Mouse (Mus musculus) cerebellum, adult 18-20 months (tissue): ENCODE results near the gene Zbtb5.
"Not testable (repeated sequence)": the region's sequence is repeated elsewhere in the genome, so short reads cannot be mapped to it uniquely, and the experiment has no call there.

Experiments
- DNase-seq, 2 experiments: peaks; one replicate each; pipeline ENCODE4 v3.0.0; 2021

The Zbtb5 gene

DNA sequence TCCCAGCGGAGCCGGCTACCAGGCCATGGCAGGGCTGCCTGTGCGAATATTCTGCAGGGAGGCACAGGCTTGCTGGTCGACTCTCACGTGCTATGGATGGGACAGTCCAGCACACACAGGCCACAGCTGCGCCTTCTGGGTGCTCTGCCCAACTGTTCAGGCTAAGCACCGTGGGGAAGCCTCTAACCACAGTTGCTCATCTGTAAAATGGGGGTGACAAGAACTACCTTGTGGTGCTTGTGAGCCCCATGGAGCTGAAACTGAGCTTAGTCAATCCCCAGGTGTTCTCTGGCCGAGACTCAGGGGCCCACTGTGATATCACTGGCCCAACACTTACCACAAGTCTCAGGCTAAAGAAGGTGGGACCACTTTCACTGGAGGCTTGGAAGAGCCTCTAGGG is 44.8 kb downstream of the Zbtb5 start:
- no peak for DNase-seq

DNA sequence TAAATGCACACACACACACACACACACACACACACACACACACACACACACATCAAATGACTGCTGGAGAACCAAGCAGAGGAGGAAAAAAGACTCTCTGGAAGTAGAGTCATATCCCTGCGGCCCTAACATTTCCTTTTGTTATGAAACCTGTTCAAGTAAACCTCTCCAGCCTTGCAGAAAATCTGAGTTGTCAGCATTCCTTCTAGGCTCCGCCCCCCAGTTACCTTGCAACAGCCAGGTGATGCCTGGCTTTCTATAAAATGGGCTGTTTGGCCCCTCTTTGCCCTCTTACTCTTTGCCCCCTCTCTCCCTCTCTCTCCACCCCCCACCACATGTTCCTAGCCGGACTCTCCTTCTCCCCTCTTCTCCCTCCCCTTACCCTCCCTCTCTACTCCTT is 46.5 kb downstream of the Zbtb5 start:
- no peak for DNase-seq

DNA sequence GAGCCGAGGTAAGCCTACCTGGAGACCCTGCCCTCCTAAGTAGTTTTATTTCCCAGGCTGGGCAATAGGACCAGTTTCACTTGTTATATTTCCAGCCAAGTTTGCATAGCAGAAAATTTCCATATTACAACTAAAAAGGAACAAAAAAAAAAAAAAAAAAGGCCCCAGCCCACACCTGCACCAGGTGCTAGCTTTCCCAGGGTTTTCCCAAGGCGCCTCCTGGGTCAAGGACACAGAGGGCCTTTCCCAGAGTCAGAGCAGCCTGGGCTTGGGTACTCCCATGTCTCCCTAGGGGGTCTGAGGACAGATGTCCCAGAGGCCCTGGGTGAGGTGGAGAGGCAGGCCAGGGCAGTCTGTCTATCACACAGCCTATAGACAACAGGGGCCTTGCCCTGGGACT is 47.0 kb downstream of the Zbtb5 start:
- DNase-seq: no peak

DNA sequence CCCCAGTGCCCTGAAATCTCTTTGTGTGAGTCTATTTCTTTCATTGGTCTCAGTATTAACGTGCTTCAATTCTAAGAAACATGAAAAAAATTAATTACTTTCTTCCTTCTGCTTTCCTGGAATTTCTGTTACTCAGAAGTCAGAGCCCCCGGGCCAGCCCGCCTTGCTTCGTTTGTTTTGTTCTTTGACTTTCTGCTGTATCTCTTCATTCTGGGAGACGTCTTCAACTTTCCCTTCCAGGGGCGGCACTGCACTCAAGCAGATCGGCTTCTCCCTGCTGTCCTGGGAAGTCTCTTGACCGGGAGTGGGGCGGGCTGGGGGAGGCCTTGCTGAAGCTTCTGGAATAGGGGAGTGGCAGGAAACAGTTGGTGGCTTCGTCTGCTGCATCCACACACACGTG is 49.1 kb downstream of the Zbtb5 start:
- no peak for DNase-seq

DNA sequence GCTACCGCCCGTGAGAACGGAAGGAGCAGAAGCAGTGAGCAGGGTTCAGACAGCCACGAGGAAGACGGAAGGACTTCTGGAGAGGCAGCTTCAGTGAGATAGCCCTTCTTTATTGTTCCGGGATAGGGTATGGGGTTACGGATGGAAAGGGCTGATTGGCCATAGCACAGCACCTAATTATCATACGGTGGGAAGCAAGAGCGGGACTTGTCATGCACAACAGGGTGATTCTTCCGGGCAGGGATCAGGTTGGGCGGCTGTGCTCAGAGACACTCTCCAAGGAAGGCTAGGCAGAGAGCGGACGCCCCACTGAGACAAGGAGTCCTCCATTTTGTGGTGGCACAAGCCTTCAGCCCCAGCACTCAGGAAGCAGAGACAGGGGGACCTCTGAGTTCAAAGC is 53.0 kb downstream of the Zbtb5 start:
- DNase-seq: no peak

DNA sequence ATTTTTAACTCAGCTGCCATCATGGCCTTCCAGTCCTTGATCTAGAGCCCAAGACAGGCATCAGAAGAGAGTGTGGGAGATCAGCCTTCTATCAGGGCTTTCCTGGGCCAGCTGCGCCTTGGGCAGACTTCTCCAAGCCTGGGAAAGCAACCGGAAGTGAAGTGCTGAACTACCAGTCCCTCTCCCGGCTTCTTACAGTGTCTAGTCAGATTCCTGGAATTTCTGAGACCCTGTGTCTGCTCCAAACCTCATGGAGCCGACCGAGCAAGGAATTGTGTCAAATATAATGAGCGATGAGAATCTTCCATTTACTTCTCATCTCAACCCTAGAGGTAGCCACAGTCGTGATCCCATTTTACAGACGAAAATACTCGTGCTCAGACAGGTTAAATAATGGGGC is 53.4 kb downstream of the Zbtb5 start:
- DNase-seq: no peak

DNA sequence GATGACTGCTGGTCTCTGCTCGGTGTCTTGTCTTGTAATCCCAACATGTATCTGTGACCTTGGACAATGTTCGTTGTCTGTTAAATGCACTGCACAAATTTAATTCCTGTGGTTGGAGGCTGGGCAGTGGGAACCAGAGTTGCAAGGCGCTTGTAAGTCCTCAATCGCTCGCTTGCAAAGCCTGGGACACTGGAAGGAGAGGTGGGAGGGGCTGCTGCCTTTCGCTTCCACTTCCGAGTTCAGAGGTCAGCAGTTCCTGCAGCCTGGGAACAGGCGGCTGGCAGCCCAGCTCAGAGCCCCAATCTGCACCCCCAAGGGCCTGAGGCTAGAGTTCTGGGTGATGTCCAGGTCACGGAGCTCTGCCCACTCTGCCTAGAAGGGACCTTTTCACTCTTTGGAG is 59.2 kb downstream of the Zbtb5 start:
- no peak for DNase-seq

DNA sequence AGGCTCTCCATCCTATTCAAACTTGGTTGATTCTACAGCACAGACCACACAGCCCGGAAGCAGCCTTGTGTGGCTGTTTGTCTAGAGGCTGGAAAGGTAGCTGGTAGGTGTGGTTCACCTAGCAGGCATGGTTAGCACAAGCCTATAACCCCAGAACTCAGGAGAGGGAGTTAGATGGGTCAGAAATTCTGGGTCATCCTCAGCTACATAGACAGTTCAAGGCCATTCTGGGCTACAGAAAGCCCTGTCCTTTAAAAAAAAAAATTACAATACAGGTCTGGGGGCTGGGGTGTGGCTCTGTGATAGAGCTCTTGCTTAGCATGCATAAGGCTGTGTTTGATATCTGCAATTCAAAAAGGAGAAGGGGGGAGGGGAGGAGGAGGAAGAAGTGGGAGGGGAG is 63.9 kb downstream of the Zbtb5 start:
- DNase-seq: no peak

DNA sequence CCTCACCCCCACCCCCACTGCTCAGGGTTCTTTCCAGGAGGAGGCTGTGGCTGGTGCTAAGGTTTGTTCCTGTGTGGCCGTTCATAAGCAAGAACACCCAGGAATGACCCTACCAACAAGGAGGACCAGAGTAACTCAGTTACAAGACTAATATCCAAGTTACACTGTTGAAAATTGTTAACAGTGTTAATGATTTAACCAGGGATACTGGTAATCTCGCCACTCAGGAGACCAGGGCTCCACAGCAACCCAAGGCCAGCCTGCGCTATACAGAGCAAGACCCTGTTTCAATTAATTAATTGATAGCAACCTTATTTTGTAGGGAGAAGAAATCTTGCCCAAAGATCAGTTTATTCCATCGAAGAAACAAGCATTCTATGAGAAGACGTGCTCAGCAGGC is 64.7 kb downstream of the Zbtb5 start:
- DNase-seq: no peak

DNA sequence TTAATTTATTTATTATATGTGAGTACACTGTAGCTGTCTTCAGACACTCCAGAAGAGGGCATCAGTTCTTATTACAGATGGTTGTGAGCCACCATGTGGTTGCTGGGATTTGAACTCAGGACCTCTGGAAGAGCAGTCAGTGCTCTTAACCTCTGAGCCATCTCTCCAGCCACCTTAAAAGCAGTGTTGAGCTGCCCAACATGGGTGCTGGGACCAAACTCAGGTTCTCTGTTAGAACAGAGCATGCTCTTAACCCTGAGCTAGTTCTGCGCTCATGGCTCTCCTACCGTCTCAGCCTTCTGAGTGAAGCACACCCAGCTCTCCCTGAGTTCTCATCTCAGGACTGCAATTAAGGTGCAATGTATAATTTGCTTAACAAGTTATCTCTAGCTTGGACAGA is 66.1 kb downstream of the Zbtb5 start:
- DNase-seq: not testable (repeated sequence)

DNA sequence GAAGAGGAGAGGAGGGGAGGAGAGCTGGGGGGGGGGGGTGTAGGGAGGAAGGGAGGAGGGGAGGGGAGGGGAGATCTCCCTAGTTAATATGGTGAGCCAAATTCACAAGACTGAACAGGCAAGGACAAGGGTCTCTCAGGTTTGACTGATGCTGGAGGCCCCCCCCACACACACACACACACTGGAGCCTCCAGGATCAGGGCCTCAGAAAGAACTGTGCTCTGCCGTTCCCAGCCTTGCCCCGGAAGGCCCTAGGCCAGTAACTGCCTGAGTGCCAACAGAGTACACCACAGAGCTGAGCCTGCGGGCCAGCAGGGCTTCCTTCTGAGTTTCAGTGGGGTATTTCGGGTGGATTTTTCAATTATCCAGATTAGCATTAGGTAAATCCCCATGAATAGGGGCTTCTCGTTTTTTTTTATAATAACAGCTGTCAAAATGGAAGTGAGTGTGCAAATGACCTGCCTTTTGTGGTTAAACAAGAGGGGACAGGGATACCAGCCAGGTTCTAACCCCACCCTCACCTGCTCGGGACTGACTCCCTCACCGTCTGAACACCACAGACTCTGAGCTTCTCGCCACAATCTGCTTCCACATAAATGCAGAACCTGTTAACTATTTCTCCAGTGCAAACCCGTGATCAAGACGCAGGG is 67.7 kb downstream of the Zbtb5 start:
- no peak for DNase-seq

DNA sequence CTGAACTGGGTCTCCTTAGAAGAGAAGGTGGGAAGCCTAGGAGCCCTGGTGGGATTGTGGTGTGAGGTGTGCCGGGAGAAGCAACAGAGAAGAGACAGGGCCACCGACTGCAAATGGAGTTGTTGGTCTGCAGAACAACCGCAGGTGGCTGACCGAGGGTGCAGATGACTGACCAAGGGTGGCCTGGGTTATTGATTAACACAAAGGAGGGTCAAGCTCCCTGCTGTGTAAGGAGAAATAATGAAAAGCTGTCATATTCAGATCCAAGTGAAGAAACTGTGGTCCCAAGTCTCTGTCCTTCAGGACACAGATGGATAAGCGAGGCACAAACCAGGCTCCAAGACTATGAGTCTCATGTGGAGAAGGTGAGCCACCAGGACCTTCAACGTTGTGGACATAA is 68.7 kb downstream of the Zbtb5 start:
- no peak for DNase-seq

DNA sequence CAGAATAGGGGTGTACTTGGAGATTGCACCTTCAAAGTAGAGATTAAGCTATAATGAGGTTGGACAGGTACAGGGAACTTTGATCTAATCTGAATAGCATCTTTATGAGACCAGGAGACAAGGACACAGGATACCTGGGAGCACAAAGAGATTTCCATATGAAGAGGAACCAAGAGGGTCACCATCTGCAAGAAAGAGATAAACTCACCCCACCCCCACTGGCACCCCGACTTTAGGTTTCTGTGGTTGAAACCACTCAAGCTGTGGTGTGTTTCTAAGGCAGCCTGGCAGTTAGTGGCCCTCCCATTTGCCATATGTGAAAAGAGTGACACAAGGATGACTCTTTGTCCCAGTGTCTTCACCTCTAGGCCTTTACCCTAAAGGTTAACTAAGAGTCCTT is 70.0 kb downstream of the Zbtb5 start:
- no peak for DNase-seq
